Mouse (Mus musculus): ENCODE results near the gene App. TPM values are rescaled to one million over a fixed set of nuclear protein-coding genes. Genes with fewer than 3 reads are reported as not detected.
A peak's percentile ranks its signal among the peaks of the same experiment; 100 is the strongest.

App gene
- total and polyA plus RNA-seq, 3 experiments, result 90.6 to 142 (median 141) TPM

- Histone ChIP-seq H3K4me1 (ENCODE audit: control insufficient read depth, insufficient read depth, low read length) (no peaks in the 10 kb centered on the region), H3K36me3 (ENCODE audit: control insufficient read depth, insufficient read depth, low read length) (peaks cover 2% of the 10 kb centered on the region; the same call in 1 of the 2 replicates), H3K9ac (ENCODE audit: low read depth, low read length) (no peak overlapping the region), H3K27me3 (ENCODE audit: control insufficient read depth, insufficient read depth, low read length) (no peaks in the 10 kb centered on the region), H3K4me3 (no peak overlapping the region), H3K27ac (no peak overlapping the region), H3K79me2 (replicated peaks; ENCODE audit: control insufficient read depth, insufficient read depth, low read length) (no peaks in the 10 kb centered on the region)
- no peak for TF ChIP-seq CTCF (IDR thresholded peaks at IDR 0.05)
- TF ChIP-seq EP300 (IDR thresholded peaks at IDR 0.05; ENCODE audit: insufficient read depth, low read depth, low read length), result no peak
- no peak for TF ChIP-seq POLR2A (IDR thresholded peaks at IDR 0.05; ENCODE audit: insufficient read depth, low read depth, low read length)
- intact Hi-C loops (cut with DNase I), result no loop called here
- WGBS, result 92% methylated on average over 13 of the region's 13 CpGs
- no peak for DNase-seq
Observed at GRCm38 (mm10) chr16:84966096-84966495, 207.5 kb downstream of the App start.

- no peaks in the 10 kb centered on the region for H3K79me2 ChIP-seq (replicated peaks; ENCODE audit: control insufficient read depth, insufficient read depth, low read length)
- 78% methylated on average over 9 of the region's 9 CpGs for WGBS
- no peaks in the 10 kb centered on the region for H3K4me1 ChIP-seq (ENCODE audit: control insufficient read depth, insufficient read depth, low read length)
- intact Hi-C loops (cut with DNase I), result no loop called here
- H3K4me3 ChIP-seq, result no peak overlapping the region
- no peak overlapping the region for H3K9ac ChIP-seq (ENCODE audit: low read depth, low read length)
- peaks cover 2% of the 10 kb centered on the region; the same call in 1 of the 2 replicates for H3K36me3 ChIP-seq (ENCODE audit: control insufficient read depth, insufficient read depth, low read length)
- H3K27me3 ChIP-seq (ENCODE audit: control insufficient read depth, insufficient read depth, low read length), result no peaks in the 10 kb centered on the region
- DNase-seq, result no peak
- no peak for TF ChIP-seq POLR2A (IDR thresholded peaks at IDR 0.05; ENCODE audit: insufficient read depth, low read depth, low read length)
- no peak for TF ChIP-seq CTCF (IDR thresholded peaks at IDR 0.05)
- no peak for TF ChIP-seq EP300 (IDR thresholded peaks at IDR 0.05; ENCODE audit: insufficient read depth, low read depth, low read length)
- no peak overlapping the region for H3K27ac ChIP-seq
Observed at GRCm38 (mm10) chr16:84963960-84964359, 209.6 kb downstream of the App start.

- H3K27me3 ChIP-seq (ENCODE audit: control insufficient read depth, insufficient read depth, low read length), result no peaks in the 10 kb centered on the region
- 89% methylated on average over 12 of the region's 12 CpGs for WGBS
- H3K4me1 ChIP-seq (ENCODE audit: control insufficient read depth, insufficient read depth, low read length), result no peaks in the 10 kb centered on the region
- no peak for DNase-seq
- no peak overlapping the region for H3K27ac ChIP-seq
- H3K9ac ChIP-seq (ENCODE audit: low read depth, low read length), result no peak overlapping the region
- no peak for TF ChIP-seq EP300 (IDR thresholded peaks at IDR 0.05; ENCODE audit: insufficient read depth, low read depth, low read length)
- H3K79me2 ChIP-seq (replicated peaks; ENCODE audit: control insufficient read depth, insufficient read depth, low read length), result no peaks in the 10 kb centered on the region
- no peak overlapping the region for H3K4me3 ChIP-seq
- intact Hi-C loops (cut with DNase I), result no loop called here
- H3K36me3 ChIP-seq (ENCODE audit: control insufficient read depth, insufficient read depth, low read length), result peaks cover 2% of the 10 kb centered on the region; the same call in 1 of the 2 replicates
Observed at GRCm38 (mm10) chr16:84963527-84963926, 210.0 kb downstream of the App start.

GRCm38 (mm10) chr16:84957253-84957652 is 216.3 kb downstream of the App start:
- TF ChIP-seq CTCF (IDR thresholded peaks at IDR 0.05) (no peak), EP300 (IDR thresholded peaks at IDR 0.05; ENCODE audit: insufficient read depth, low read depth, low read length) (no peak), POLR2A (IDR thresholded peaks at IDR 0.05; ENCODE audit: insufficient read depth, low read depth, low read length) (no peak)
- 58% methylated on average over 6 of the region's 6 CpGs for WGBS
- H3K27ac ChIP-seq, result peak overlapping the region; percentile 61
- no peak overlapping the region for H3K9ac ChIP-seq (ENCODE audit: low read depth, low read length)
- no peak overlapping the region for H3K4me3 ChIP-seq
- peak in 1 of 2 experiments; percentile 21 for DNase-seq
- H3K36me3 ChIP-seq (ENCODE audit: control insufficient read depth, insufficient read depth, low read length), result no peaks in the 10 kb centered on the region
- H3K79me2 ChIP-seq (replicated peaks; ENCODE audit: control insufficient read depth, insufficient read depth, low read length), result no peaks in the 10 kb centered on the region
- intact Hi-C loops (cut with DNase I), result loop anchor here (5.0 kb wide), 3 partner anchors 55 to 480 kb away; no protein-coding TSS in a partner anchor
- H3K27me3 ChIP-seq (ENCODE audit: control insufficient read depth, insufficient read depth, low read length), result no peaks in the 10 kb centered on the region
- peaks cover 2% of the 10 kb centered on the region for H3K4me1 ChIP-seq (ENCODE audit: control insufficient read depth, insufficient read depth, low read length)

GRCm38 (mm10) chr16:84956690-84957089 is 216.9 kb downstream of the App start:
- Histone ChIP-seq H3K36me3 (ENCODE audit: control insufficient read depth, insufficient read depth, low read length) (no peaks in the 10 kb centered on the region), H3K9ac (ENCODE audit: low read depth, low read length) (no peak overlapping the region), H3K79me2 (replicated peaks; ENCODE audit: control insufficient read depth, insufficient read depth, low read length) (no peaks in the 10 kb centered on the region), H3K27me3 (ENCODE audit: control insufficient read depth, insufficient read depth, low read length) (no peaks in the 10 kb centered on the region), H3K4me1 (ENCODE audit: control insufficient read depth, insufficient read depth, low read length) (peaks cover 2% of the 10 kb centered on the region), H3K4me3 (no peak overlapping the region), H3K27ac (peak overlapping the region; percentile 61; the same call in 1 of the 2 replicates)
- DNase-seq, result no peak
- TF ChIP-seq EP300 (IDR thresholded peaks at IDR 0.05; ENCODE audit: insufficient read depth, low read depth, low read length) (no peak), CTCF (IDR thresholded peaks at IDR 0.05) (no peak), POLR2A (IDR thresholded peaks at IDR 0.05; ENCODE audit: insufficient read depth, low read depth, low read length) (no peak)
- WGBS, result 93% methylated on average over 2 of the region's 2 CpGs
- intact Hi-C loops (cut with DNase I), result loop anchor here (5.0 kb wide), 3 partner anchors 56 to 481 kb away; no protein-coding TSS in a partner anchor

GRCm38 (mm10) chr16:84955840-84956239 is 217.7 kb downstream of the App start:
- 66% methylated on average over 1 of the region's 1 CpGs for WGBS
- H3K27ac ChIP-seq, result no peak overlapping the region

More at GRCm38 (mm10) chr16:84955840-84956239, 217.7 kb downstream of the App start:
- Histone ChIP-seq H3K4me1 (ENCODE audit: control insufficient read depth, insufficient read depth, low read length) (peaks cover 2% of the 10 kb centered on the region), H3K79me2 (replicated peaks; ENCODE audit: control insufficient read depth, insufficient read depth, low read length) (no peaks in the 10 kb centered on the region), H3K9ac (ENCODE audit: low read depth, low read length) (no peak overlapping the region), H3K36me3 (ENCODE audit: control insufficient read depth, insufficient read depth, low read length) (no peaks in the 10 kb centered on the region), H3K27me3 (ENCODE audit: control insufficient read depth, insufficient read depth, low read length) (no peaks in the 10 kb centered on the region), H3K4me3 (no peak overlapping the region)
- DNase-seq, result no peak
- intact Hi-C loops (cut with DNase I), result loop anchor here (1.0 to 5.0 kb wide), 5 partner anchors 56 to 722 kb away; partner anchors contain the start of gene App
- TF ChIP-seq EP300 (IDR thresholded peaks at IDR 0.05; ENCODE audit: insufficient read depth, low read depth, low read length) (no peak), CTCF (IDR thresholded peaks at IDR 0.05) (no peak), POLR2A (IDR thresholded peaks at IDR 0.05; ENCODE audit: insufficient read depth, low read depth, low read length) (no peak)

Measured in heart, adult 2 months (tissue).